Mouse (Mus musculus) midbrain, embryonic 13.5 days (tissue): ENCODE data around the gene Lgr5. TPM values are rescaled to one million over a fixed set of nuclear protein-coding genes. Genes with fewer than 3 reads are reported as not detected.

Source experiments
- ATAC-seq: fragments of 200-750 bp; cut with Nextera tagmentation; 2 replicates; pipeline ENCODE4 v1.8.0; 2017; ENCODE audit warnings: mild to moderate bottlenecking, moderate TSS enrichment, moderate library complexity
- H3K27ac ChIP-seq: fragments of 300-500 bp; sonication (generic); 2 replicates; pipeline ENCODE4 v1.5.1; 2015; ENCODE audit warnings: inconsistent platforms, mild to moderate bottlenecking, moderate library complexity
- H3K27me3 ChIP-seq: fragments of 300-500 bp; sonication (generic); 2 replicates; pipeline ENCODE4 v1.6.1; 2015; ENCODE audit warnings: mild to moderate bottlenecking, inconsistent platforms
- H3K36me3 ChIP-seq: fragments of 300-500 bp; sonication (generic); 2 replicates; pipeline ENCODE4 v1.6.1; 2015; ENCODE audit warnings: mild to moderate bottlenecking, inconsistent platforms
- H3K4me1 ChIP-seq: fragments of 300-500 bp; sonication (generic); replicated peaks from 2 replicates; pipeline ENCODE4 v1.6.1; 2015; ENCODE audit warnings: inconsistent platforms
- H3K4me2 ChIP-seq: fragments of 300-500 bp; sonication (generic); replicated peaks from 2 replicates; pipeline ENCODE4 v1.6.1; 2015; ENCODE audit warnings: moderate library complexity, mild to moderate bottlenecking, inconsistent platforms
- H3K4me3 ChIP-seq: fragments of 300-500 bp; sonication (generic); replicated peaks from 2 replicates; pipeline ENCODE4 v1.5.1; 2015; ENCODE audit warnings: mild to moderate bottlenecking, inconsistent platforms
- H3K9ac ChIP-seq: fragments of 300-500 bp; sonication (generic); replicated peaks from 2 replicates; pipeline ENCODE4 v1.6.1; 2015; ENCODE audit warnings: mild to moderate bottlenecking, inconsistent platforms
- H3K9me3 ChIP-seq: fragments of 300-500 bp; sonication (generic); 2 replicates; pipeline ENCODE4 v1.6.1; 2016; ENCODE audit warnings: mild to moderate bottlenecking, inconsistent platforms
- WGBS: fragments of 180-500 bp; shearing (Covaris S2); methylation state at CpG from one replicate; pipeline ENCODE4 v1.1.7; 2015; 5-methylcytosine and 5-hydroxymethylcytosine counted together
- polyA plus RNA-seq: library from polyadenylated mRNA; unstranded; fragments of >200 nt; fragmentation: Nextera tagmentation; extraction: Ambion mirVana; gene quantifications from 2 replicates; pipeline ENCODE4 v1.2.1, GENCODE M21; 2015

The Lgr5 gene
- polyA plus RNA-seq, 1 experiment from 2014 or later = 2.9 TPM

DNA sequence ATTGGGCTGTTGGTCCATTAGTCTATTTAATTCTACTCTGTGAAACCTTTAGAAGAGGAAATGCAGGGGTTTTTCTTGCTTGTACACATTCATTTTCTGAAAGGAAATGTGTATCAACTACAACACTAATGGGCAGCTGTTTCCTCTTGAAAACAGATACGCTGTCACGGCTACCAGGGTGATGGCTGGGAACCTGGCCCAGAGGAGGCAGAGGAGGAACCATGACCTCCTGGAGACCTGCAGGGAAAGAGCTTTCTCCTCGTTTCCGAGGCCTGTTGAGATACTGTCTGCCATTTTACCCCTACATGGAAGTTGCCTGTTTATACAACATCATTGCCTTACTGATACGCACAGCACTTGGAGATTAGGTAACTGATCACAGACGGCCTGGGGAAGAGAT lies 121.8 kb downstream of the Lgr5 start:
- H3K4me3 ChIP-seq = no peak overlapping the region
- H3K4me2 ChIP-seq = no peak overlapping the region
- no peaks in the 10 kb centered on the region for H3K9me3 ChIP-seq
- no peak overlapping the region for H3K27ac ChIP-seq
- no peak for ATAC-seq
- no peak overlapping the region for H3K9ac ChIP-seq
- peaks cover 6% of the 10 kb centered on the region; the same call in 1 of the 2 replicates for H3K4me1 ChIP-seq
- 88% methylated on average over 6 of the region's 6 CpGs for WGBS
- H3K36me3 ChIP-seq = no peaks in the 10 kb centered on the region
- 0 out of 2 replicates have a peak, but pooled peaks cover 3% of the 10 kb centered on the region for H3K27me3 ChIP-seq

GRCm38 (mm10) chr10:115465072-115465471 lies 122.5 kb downstream of the Lgr5 start:
- ATAC-seq = no peak
- 0 out of 2 replicates have a peak, but pooled peaks cover 3% of the 10 kb centered on the region for H3K27me3 ChIP-seq
- H3K9ac ChIP-seq = no peak overlapping the region
- H3K36me3 ChIP-seq = no peaks in the 10 kb centered on the region
- H3K9me3 ChIP-seq = no peaks in the 10 kb centered on the region
- H3K4me1 ChIP-seq = peaks cover 6% of the 10 kb centered on the region; the same call in 1 of the 2 replicates
- no peak overlapping the region for H3K27ac ChIP-seq
- WGBS = 88% methylated on average over 7 of the region's 7 CpGs
- H3K4me3 ChIP-seq = no peak overlapping the region
- no peak overlapping the region for H3K4me2 ChIP-seq

- Histone ChIP-seq H3K36me3 (no peaks in the 10 kb centered on the region), H3K4me1 (no peaks in the 10 kb centered on the region), H3K4me2 (no peak overlapping the region), H3K9ac (no peak overlapping the region), H3K4me3 (no peak overlapping the region), H3K27ac (no peak overlapping the region), H3K27me3 (no peaks in the 10 kb centered on the region), H3K9me3 (no peaks in the 10 kb centered on the region)
- no peak for ATAC-seq
- 80% methylated on average over 5 of the region's 5 CpGs for WGBS
Measured at GRCm38 (mm10) chr10:115462646-115463045, 124.9 kb downstream of the Lgr5 start.

DNA sequence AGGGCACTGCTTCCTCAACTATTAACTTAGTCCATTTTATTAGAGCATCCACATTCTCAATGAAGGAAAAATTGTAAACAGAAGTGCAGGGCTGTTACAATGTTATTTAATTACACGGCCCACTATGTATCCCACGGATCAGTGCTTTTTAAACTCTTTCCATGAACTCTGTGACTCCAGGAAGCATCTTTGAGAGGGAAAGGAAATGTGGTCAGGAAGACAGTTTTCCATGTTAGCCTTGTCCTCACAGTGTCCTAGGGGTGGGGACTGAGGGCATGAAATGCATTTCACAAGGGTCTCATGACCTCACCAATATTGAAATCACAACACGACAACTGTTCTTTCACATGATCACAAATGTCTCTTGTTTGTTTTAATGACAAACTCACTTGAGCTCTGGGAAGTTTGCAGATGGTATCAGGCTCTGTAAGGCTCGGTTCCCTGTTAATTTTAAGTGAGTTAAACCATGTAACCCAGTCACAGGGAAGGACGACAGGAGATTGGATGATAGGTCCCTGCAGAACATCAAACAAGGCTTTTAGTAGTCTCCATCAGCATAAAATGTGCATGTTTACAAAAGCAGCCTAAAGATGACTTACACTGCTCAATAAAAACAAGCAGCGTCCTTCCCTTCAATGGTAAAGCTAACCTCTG lies 130.1 kb downstream of the Lgr5 start:
- Histone ChIP-seq H3K9ac (no peak overlapping the region), H3K36me3 (no peaks in the 10 kb centered on the region), H3K27ac (no peak overlapping the region), H3K9me3 (no peaks in the 10 kb centered on the region), H3K4me3 (no peak overlapping the region), H3K4me2 (no peak overlapping the region), H3K27me3 (no peaks in the 10 kb centered on the region), H3K4me1 (no peaks in the 10 kb centered on the region)
- 78% methylated on average over 6 of the region's 6 CpGs for WGBS
- no peak for ATAC-seq

DNA sequence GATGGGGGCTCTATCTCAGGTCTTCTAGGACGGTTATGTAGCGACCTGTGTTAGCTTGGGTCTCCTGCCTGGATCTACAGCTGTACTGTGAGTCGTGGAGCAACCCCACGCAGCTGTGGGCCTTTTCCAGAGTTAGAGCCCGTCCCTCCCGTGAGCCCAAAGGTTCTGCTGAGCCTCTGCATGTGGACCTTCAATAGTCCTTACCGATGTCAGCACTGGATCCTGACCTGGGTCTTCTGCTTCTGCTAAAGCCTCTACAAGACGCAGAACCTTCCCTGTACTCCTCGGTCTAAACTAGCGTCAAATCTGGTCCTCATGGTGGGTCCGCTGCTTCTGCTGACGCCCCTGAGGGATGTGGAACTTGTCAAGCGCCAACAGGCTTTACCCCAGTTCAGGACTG lies 139.0 kb downstream of the Lgr5 start:
- 94% methylated on average over 13 of the region's 13 CpGs for WGBS
- ATAC-seq = no peak
- H3K27me3 ChIP-seq = no peaks in the 10 kb centered on the region
- no peaks in the 10 kb centered on the region for H3K36me3 ChIP-seq
- H3K27ac ChIP-seq = no peak overlapping the region
- H3K4me3 ChIP-seq = no peak overlapping the region
- no peaks in the 10 kb centered on the region for H3K4me1 ChIP-seq
- H3K9ac ChIP-seq = no peak overlapping the region
- peaks cover 6% of the 10 kb centered on the region for H3K9me3 ChIP-seq
- H3K4me2 ChIP-seq = no peak overlapping the region

- Histone ChIP-seq H3K9ac (no peak overlapping the region), H3K4me2 (no peak overlapping the region), H3K4me3 (no peak overlapping the region), H3K27ac (no peak overlapping the region), H3K36me3 (peaks cover 16% of the 10 kb centered on the region), H3K9me3 (no peaks in the 10 kb centered on the region), H3K4me1 (no peaks in the 10 kb centered on the region), H3K27me3 (no peaks in the 10 kb centered on the region)
- ATAC-seq = no peak
- WGBS = 88% methylated on average over 4 of the region's 4 CpGs
Measured at GRCm38 (mm10) chr10:115437286-115437685, 150.3 kb downstream of the Lgr5 start.

DNA sequence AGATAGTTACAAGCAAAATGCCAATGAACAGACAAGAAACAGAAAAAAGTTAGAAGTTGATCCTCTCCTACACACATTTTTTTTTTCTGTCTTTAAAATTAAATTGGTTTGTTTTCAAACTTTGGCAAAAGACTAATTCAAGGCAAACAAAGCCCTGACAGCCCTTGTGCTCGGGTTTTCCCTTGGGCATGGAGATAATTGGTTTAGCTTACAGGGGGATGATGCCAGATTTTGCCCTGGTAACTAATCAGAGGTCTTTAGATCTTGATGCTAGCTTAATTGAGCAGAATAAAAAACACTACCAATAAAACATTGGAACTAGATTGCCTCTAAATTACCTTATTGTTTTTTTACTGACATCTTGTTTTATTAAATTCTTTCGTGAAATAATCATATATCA lies 162.2 kb downstream of the Lgr5 start:
- Histone ChIP-seq H3K27me3 (no peaks in the 10 kb centered on the region), H3K9ac (no peak overlapping the region), H3K4me3 (no peak overlapping the region), H3K4me2 (no peak overlapping the region), H3K9me3 (no peaks in the 10 kb centered on the region), H3K4me1 (no peaks in the 10 kb centered on the region), H3K36me3 (peaks cover 53% of the 10 kb centered on the region), H3K27ac (no peak overlapping the region)
- 66% methylated on average over 2 of the region's 2 CpGs for WGBS
- ATAC-seq = no peak

DNA sequence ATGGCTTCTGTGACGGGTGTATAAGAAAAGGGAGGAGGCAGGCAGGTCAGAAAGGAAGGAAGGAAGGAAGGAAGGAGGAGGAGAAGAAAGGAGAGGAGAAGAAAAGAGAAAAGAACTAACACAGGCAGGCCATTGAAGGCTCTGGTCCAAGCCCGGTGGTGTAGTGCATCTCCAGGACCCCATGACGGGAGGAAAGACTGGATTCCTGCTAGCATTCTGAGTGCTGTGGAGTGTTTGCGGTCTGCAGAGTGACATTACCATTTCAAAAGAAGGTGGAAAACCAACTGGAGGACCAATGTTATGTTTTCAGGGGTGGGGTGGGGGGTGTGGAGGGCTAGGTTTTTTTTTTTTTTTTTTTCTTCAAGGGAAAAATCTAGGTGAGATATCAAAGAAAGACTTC lies 165.6 kb downstream of the Lgr5 start:
- no peak overlapping the region for H3K27ac ChIP-seq
- H3K27me3 ChIP-seq = no peaks in the 10 kb centered on the region
- no peak overlapping the region for H3K4me2 ChIP-seq
- WGBS = 73% methylated on average over 4 of the region's 4 CpGs
- ATAC-seq = no peak
- no peaks in the 10 kb centered on the region for H3K9me3 ChIP-seq
- no peaks in the 10 kb centered on the region for H3K4me1 ChIP-seq
- no peak overlapping the region for H3K9ac ChIP-seq
- H3K4me3 ChIP-seq = no peak overlapping the region
- peaks cover 43% of the 10 kb centered on the region for H3K36me3 ChIP-seq

DNA sequence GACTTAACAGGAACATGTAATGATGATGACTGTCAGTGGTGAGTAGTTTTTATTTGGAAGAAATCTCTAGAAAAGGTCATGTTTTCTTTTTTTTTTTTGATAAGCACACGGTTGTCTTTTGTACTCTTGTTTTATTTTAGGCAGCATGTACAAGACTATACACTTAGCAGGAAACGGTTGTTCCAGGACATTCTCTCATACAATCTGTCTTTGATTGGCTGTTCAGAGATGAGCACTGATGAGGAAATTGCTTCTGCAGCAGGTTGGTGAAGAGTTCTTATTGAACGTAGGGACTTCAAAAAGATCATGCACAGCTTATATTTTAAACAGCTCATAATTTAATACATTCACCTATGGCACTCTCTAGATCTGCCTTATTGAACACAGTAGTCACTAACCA lies 173.5 kb downstream of the Lgr5 start:
- Histone ChIP-seq H3K27ac (no peak overlapping the region), H3K4me1 (no peaks in the 10 kb centered on the region), H3K9ac (no peak overlapping the region), H3K9me3 (no peaks in the 10 kb centered on the region), H3K36me3 (peaks cover 73% of the 10 kb centered on the region), H3K4me3 (no peak overlapping the region), H3K4me2 (no peak overlapping the region), H3K27me3 (no peaks in the 10 kb centered on the region)
- ATAC-seq = no peak
- WGBS = 93% methylated on average over 3 of the region's 3 CpGs

DNA sequence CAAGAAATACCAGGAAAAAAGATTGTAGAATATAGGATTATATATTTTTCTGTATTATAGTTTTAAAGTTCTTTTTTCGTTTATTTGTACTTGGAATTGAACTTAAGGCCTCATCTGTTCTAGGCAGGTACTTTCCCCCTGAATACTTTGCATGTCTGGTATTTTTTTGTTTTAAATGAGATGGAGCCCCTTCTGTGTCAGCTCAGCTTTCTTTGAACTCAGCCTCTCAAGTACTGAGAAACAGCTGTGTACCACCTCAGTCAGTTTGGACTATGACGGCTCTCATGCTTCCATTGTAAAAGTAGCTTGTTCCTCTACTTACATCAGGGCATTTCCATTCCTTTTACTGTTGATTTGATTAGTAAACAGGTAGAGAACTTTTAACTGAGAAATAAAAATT lies 174.1 kb downstream of the Lgr5 start:
- Histone ChIP-seq H3K4me3 (no peak overlapping the region), H3K4me2 (no peak overlapping the region), H3K27ac (no peak overlapping the region), H3K4me1 (no peaks in the 10 kb centered on the region), H3K27me3 (no peaks in the 10 kb centered on the region), H3K9ac (no peak overlapping the region), H3K9me3 (no peaks in the 10 kb centered on the region), H3K36me3 (peaks cover 74% of the 10 kb centered on the region)
- ATAC-seq = no peak
- WGBS = 86% methylated on average over 2 of the region's 2 CpGs

DNA sequence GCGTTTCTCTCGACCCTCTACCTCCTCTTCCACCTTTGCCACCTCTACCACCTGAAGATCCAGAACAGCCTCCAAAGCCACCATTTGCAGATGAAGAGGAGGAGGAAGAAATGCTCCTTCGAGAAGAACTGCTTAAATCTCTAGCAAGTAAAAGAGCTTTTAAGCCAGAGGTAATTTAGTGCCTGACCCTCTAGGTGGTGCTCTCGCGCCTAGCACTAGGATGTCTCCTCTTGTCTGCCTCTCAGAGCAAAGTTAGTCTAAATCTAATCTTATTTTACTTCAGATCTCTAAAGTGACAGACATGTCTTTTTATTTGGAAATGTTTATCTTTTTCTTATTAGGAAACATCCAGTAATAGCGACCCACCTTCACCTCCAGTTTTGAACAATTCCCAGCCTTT lies 181.2 kb downstream of the Lgr5 start:
- ATAC-seq = no peak
- Histone ChIP-seq H3K27me3 (no peaks in the 10 kb centered on the region), H3K27ac (no peak overlapping the region), H3K9ac (no peak overlapping the region), H3K4me2 (no peak overlapping the region), H3K36me3 (peaks cover 57% of the 10 kb centered on the region), H3K4me1 (no peaks in the 10 kb centered on the region), H3K4me3 (no peak overlapping the region), H3K9me3 (no peaks in the 10 kb centered on the region)
- 67% methylated on average over 6 of the region's 6 CpGs for WGBS
